Mouse (Mus musculus): ENCODE measurements around the gene Fam163b.

Gene Fam163b

DNA sequence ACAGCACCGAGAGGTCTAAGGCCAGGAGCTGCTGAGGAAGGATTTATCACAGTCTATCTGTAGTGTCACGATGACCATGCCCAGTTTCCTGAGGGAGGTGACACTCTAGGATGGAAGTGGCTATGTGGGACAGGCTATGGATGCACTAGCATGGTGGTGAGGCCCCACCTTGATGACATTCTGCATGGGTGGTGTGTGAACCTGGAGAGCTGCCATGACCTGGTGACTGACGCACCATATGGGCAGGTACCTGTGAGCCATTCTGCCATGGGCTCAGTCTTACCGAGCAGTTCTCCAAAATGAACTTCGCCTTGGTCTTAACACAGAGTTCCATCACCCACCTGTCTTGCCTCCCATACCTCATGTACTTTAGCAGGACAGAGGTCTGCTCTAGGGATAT lies 54.7 kb downstream of the Fam163b start:
- in situ Hi-C loops (cut with MseI, MboI) = no loop called here

DNA sequence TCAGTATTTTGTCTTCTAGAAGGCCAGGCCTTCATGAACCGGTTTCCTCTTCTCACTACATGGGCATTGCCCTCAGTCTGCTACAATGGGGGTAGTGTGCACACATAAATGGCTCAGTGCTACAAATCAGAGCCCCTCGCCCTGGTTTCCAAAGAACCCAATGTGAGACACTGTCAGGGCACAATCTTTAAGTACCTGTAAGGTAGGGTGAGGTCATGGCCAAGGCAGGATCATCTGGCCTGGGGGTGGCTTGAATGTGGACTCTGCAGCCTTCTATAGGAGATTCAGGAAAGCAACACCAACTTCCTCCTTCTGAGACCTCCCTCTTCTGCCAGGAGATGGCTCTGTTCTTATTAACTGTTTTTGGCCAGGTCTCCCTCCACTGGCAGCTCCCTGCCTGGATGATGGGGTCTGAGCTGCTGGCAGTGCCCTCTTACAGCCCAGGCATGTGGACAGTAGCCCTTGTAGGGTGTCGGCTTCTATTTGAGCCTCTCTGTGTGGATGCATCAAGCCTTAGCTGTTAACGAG lies 55.7 kb downstream of the Fam163b start:
- in situ Hi-C loops (cut with MseI, MboI) = no loop called here

DNA sequence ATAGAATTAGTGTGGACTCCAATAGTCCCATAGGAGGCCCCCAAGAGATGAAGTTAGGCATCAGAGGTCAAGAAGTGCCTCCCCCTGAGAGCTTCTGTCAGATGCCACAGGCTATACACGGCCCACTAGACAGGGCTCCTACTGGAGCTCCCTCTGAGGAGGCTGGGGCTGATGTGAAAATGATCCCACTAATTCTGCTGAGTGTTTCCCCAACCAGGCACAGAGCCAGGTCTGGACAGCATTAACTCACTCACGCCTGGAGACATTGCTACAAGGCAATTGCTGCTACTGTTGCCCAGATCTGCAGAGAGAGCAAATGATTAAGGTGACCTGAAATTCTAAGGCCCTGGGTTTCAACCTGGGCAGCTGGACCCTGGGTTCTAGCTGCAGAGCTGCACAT lies 56.5 kb downstream of the Fam163b start:
- in situ Hi-C loops (cut with MseI, MboI) = no loop called here

DNA sequence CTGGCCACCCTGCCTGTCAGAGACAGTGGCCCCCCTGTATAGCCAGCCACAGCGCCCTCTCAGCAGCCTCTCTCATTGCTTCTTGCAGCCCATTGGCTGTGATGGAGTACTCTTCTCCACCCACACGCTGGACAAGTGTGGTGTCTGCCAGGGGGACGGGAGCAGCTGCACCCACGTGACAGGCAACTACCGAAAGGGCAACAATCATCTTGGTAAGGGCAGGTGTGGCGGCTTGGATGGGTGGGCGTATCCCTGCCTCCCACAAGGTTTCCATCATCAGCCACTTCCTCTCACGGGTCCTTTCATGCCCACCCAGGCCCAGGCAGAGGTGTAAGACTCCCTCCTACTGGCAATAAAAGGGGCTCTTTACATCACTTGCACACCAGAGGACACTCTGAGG lies 57.3 kb downstream of the Fam163b start:
- in situ Hi-C loops (cut with MseI, MboI) = no loop called here

DNA sequence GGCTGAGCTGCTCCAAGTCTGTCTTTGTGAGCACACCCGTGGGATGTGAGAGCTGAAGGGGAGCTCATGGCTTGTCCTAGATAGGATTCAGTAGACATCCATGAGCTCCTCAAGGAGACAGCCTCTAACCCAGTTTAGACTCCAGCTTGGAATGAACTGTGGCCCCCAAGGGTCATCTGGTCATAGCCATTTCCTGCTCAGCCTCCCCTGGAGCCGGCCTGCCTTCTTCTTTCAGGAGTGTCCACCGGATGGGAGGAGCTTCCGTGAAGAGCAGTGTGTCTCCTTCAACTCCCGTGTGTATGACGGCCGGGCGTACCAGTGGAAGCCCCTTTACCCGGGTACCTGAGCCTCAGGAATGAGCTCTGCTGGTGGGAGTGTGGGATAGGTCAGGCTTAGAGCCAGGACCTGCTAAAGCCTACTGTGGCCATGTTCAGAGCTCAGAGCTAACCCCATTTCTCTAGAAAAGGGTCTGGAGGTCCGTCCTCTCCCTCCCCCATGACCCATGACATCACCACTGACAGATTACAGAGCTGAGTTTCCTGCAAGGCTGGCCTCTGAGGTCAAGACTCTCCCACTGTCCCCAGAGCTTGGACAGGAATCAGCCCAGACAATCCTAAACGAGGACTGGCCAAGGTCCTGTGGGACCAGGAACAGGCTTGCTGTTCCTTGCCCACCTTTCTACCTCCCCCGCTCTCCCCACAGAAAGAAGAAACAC lies 58.4 kb downstream of the Fam163b start:
- in situ Hi-C loops (cut with MseI, MboI) = no loop called here

DNA sequence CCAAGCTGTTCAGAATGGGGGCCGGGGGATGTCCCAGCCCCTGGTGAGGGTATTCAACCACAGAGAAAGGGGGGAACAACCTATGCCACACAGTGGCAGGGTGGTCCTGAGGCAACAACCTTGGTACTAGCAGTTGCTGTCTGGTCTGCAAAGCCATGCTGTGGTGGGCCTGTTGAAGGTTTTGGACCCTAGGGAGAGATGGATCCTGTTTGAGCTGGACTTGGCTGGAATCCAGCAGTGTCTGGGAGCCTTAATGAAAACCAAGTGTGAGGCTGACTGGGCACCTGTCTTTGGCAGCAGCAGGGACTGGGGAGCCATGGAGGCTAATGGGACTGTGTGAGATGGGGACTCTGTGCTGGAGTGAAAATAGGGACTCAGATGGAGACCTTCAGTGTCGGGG lies 62.6 kb downstream of the Fam163b start:
- in situ Hi-C loops (cut with MseI, MboI) = loop anchor here in 1 of 2 experiments (10.0 kb wide), 1 partner anchor 155 kb away; no protein-coding TSS in a partner anchor

DNA sequence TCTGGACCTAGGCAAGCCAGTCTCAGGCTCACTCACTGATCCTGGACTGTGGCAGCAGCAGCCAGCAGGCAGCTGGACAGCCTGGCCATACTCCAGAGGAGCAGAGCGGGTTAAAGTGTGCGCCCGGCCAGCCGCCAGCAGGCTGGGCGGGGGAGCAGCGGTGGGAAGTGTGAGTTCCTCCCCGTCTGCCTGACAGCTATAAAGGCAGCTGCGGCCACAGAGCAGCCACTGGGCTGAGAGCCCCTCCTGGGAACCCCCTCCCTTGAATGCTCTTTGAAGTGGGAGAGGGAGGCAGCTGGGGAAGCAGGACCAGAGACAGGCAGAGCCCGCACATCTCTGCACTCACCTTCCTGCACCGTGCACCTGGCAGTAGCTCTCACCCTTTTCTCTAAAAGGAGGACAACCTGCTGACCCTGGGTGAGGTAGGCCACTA lies 63.1 kb downstream of the Fam163b start, which contains the start of gene Adamtsl2:
TSS of gene Adamtsl2 (plus strand) at position 228 of the 433 bp plus-strand sequence.
- in situ Hi-C loops (cut with MseI, MboI) = loop anchor here in 1 of 2 experiments (10.0 kb wide), 1 partner anchor 156 kb away; no protein-coding TSS in a partner anchor

DNA sequence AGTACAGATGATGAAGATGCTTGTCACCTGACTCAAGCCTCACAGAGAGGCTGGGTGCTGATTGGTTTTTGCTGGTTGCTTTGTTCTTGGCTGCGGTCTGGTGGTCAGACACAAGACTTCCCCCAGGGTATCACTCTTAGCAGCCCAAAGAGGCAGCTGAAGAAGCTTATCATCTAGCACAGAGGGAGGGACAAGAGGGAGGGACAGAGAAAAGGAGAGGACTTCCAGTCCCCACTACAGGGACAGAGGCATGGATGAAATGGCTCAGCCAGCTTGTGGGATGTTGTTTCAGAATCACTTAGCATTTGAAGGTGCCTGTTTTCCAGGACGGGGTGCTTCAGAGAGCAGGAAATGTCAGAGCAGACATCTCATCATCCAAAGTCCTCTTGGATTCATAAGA lies 64.0 kb downstream of the Fam163b start:
- in situ Hi-C loops (cut with MseI, MboI) = loop anchor here in 1 of 2 experiments (10.0 kb wide), 1 partner anchor 156 kb away; no protein-coding TSS in a partner anchor

DNA sequence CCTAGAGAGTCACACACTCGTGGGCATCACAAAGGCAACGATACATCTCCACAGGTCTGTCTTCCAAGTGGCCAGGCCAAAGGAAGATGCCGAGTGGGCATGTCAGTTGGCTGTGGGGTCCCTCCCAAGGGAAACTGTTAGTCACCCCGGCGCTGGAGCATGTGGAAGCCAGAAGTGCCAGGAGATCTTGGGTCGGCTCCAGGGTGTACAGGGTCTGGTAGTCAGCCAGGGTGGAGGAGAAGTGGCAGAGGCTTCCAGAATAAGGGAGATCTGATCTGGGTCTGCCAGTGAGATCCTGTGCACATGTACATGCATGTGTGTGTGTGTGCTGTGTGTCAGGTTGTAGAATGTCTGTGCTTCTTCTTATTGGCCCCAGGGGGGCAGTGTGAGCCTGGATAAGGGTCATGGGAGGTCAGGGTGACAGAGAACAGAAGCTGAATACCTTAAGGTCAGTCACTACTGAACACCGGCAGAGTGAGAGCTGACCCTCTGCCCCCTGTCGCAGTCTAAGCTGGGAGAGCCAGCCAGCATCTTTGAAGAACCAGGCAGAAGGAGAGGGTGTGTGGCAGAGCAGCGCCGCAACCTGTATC lies 64.5 kb downstream of the Fam163b start:
- in situ Hi-C loops (cut with MseI, MboI) = loop anchor here in 1 of 2 experiments (10.0 kb wide), 1 partner anchor 157 kb away; no protein-coding TSS in a partner anchor

DNA sequence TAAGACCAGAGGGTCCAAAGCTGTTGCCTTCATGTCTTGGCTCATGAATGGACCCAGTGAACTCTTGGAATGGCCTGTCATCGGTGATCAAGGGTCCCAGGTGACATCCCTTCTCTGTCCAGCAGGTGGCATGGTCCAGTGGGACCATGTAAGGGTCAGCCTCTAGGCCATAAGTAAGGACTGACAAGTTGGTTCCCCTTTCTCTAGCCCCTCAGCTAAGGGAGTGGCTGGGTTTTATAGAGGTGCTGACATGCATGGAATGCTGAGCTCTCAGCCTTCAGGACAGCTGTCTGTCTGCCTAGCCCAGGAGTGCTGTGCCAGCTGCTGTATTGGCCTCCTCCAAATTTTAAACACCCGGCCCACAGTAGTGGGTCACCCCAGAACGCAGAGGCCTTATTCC lies 66.8 kb downstream of the Fam163b start:
- in situ Hi-C loops (cut with MseI, MboI) = loop anchor here in 1 of 2 experiments (10.0 kb wide), 1 partner anchor 159 kb away; no protein-coding TSS in a partner anchor

DNA sequence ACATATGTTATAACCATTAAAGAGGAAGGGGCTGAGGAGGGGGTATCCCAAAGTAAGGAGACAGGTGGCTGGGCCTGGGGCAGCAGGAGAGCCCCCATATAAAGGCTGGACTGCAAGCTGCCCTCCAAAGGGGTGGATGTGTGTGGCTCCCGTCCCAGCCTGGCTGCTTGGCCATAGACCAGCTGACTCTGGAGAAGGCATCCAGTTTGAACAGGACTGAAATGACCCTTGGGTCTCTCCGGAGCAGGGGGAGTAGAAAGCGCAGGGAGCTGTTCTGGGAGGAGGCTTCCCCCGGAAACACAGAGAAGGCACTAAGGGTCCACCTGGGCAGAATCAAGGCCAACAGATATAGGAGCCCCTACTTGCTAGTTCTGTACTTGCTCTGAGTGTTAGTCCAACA lies 67.5 kb downstream of the Fam163b start:
- in situ Hi-C loops (cut with MseI, MboI) = loop anchor here in 1 of 2 experiments (10.0 kb wide), 1 partner anchor 160 kb away; no protein-coding TSS in a partner anchor

DNA sequence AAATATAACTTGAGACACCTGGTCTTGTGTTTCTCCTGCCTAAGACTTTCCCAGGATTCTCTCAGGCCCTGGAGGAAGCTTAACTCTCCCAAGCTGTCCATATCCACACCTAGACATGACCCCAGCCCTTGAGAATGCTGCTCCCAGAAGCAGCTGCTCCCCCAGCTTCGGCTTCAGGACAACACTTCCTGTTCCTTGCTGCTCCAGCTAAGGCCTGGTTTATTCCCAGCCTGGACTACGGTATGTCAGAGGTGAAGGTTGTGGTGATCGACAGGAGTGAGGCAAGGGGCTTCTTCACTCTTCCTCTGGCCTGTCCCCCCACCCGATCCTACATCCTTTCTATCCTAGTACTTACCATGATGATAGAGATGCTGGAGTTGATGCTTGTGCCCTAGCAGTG lies 68.9 kb downstream of the Fam163b start:
- in situ Hi-C loops (cut with MseI, MboI) = loop anchor here in 1 of 2 experiments (10.0 kb wide), 1 partner anchor 161 kb away; no protein-coding TSS in a partner anchor

DNA sequence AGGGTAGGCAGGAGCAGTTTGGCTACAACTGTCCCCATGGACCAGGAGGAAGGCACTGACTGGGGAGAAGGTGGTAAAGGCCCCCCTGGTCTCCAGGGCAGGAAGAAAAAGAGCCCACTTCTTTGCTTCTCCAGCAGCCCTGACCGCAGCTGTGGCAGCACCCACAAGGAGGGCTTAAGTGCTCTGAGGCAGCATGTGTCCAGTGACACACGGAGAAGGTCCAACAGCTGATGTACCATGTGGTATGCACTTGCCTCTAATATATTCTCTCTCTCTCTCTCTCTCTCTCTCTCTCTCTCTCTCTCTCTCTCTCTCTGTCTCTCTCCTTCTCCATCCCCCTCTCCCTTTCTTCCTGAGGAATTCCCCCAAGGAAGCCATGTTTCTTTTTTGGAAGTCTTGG lies 70.3 kb downstream of the Fam163b start, which contains the start of gene Mymk:
TSS of gene Mymk (minus strand) at position 202 of the 400 bp plus-strand sequence.
- in situ Hi-C loops (cut with MseI, MboI) = loop anchor here in 1 of 2 experiments (10.0 kb wide), 1 partner anchor 163 kb away; no protein-coding TSS in a partner anchor

DNA sequence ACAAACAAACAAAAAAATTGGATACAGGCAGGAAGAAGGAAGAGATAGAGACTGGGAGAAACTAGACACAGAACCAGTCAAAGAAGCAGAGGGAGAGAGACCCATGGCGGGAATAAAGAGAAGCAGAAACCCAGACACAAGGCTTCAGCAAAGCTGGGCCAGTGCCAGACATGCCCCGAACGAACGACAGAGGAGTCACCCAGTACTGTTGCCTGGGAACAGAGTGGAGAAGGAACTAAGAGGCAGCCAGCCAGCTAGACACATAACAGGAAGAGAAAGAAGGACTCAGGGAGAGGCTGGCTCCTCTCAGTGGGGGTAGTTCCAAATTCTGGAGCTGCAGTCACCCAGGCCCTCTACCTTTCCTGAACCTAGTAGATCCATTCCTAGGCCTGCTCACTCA lies 71.2 kb downstream of the Fam163b start:
- in situ Hi-C loops (cut with MseI, MboI) = loop anchor here in 1 of 2 experiments (10.0 kb wide), 1 partner anchor 164 kb away; no protein-coding TSS in a partner anchor

DNA sequence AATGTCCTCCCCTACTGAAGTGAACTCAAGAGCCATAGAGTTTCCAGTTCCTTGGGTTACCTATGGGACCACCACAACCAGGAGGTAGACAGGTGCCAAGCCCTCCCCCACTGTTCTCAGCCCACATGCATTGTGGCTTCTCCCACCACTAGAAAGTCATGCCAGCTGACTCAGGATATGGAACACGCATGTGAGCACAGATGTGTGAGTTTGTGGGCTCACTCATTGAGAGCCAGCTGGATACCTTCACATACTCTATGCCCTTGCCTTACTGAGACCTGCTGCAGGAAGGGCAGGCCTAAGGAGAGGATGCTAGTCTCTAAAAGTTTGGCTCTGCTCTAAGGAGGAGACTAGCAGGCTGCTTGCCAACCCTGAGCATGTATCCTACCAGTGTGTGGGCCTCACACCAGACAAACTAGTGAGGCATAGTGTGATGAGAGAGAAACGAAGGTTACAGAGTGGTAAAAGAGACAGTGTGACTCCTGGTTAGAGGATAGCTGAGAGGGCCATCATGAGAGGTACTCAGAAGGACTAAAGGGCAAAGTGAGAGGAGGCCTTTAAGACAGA lies 72.0 kb downstream of the Fam163b start:
- in situ Hi-C loops (cut with MseI, MboI) = loop anchor here in 1 of 2 experiments (10.0 kb wide), 1 partner anchor 164 kb away; no protein-coding TSS in a partner anchor

DNA sequence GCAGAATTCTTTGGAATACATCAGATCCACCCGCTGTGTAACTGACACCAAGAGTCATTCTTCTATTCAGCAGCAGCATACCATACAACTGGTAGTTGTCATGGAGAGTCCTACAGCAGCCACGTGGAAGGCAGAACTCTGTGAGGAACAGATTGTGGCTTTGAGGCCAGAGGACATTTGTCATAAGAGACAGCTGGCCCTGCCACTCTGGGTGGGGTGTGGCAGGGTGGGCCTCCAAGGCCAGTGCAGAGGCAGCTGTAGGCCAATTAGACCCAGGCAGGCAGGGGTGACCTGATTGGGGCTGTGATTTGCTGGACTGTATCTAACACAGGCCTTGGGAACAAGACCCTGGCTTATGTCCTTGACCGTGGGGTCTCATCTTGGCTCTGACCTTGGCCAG lies 72.6 kb downstream of the Fam163b start:
- in situ Hi-C loops (cut with MseI, MboI) = loop anchor here in 1 of 2 experiments (10.0 kb wide), 1 partner anchor 165 kb away; no protein-coding TSS in a partner anchor

DNA sequence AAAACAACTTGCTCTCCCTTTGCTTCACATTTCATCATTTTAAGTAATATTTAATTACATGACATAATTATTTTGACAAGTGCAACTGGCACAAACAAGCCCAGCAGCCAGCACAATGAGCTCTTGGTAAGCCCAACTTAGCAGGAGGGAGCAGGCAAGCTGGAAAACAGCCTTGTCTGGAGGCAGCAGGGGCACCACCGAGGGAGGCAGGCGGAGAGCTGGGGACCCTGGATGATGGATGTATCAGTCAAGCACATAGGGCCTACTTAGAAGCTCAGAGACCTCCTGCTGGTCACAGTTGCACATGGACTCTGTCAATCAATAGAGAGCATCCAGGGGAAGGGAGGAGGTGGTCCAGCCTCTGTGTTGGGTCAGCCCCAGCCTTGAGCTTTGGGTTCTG lies 74.3 kb downstream of the Fam163b start:
- in situ Hi-C loops (cut with MseI, MboI) = no loop called here

DNA sequence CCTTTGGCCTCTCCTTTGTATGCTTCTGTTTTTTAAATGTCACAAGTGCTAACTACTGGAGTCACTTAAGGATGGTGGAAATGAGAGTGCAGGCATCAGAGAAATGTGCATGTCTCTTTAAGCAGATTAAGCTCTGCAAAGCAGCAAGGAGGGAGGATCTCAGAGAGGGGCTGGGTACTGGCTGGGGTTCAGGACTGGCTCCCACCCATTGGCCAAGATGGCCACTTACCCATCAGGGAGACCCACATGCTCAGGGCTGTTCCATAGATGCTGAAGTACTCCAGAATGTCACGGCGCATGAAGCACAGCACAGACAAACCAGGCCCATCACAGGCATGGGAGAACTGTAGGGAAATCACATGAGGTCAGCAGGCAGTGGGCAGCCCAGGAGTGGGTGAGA lies 75.2 kb downstream of the Fam163b start:
- in situ Hi-C loops (cut with MseI, MboI) = no loop called here
